Mouse (Mus musculus): ENCODE data around the gene Hhatl.

DNA sequence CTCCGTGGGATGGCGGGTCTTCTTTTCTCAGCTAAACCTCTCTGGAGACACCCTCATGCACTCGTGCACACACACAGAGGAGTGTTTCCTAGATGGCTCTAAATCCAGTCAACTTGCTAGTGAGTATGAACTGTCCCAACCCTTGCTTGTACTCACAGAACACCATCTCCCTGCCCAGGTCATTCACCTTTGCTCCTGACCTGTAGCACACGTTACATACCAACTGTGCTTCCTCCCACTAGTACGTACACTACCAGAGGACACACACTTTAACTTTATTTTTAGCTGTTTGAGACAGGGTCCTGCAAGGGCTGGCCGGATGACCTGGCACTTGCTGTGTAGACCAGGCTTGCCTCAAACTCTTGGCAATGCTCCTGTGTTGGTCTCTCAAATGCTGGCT, 45.7 kb upstream of the Hhatl start:
- TF ChIP-seq EP300 (IDR thresholded peaks at IDR 0.05; ENCODE audit: low read depth) (no peak), CTCF (IDR thresholded peaks at IDR 0.05; ENCODE audit: low read depth) (no peak)
